Mouse (Mus musculus) skeletal muscle tissue, adult 2 months (tissue): ENCODE data around the gene Ndufs8.

Experiments used
- DNase-seq: peaks from one replicate; pipeline ENCODE4 v3.0.0-alpha.2; 2012; ENCODE audit warnings: low read depth, low spot score

Ndufs8 gene

GRCm38 (mm10) chr19:3931716-3932115 lies 19.1 kb upstream of the Ndufs8 start:
- DNase-seq = no peak

DNA sequence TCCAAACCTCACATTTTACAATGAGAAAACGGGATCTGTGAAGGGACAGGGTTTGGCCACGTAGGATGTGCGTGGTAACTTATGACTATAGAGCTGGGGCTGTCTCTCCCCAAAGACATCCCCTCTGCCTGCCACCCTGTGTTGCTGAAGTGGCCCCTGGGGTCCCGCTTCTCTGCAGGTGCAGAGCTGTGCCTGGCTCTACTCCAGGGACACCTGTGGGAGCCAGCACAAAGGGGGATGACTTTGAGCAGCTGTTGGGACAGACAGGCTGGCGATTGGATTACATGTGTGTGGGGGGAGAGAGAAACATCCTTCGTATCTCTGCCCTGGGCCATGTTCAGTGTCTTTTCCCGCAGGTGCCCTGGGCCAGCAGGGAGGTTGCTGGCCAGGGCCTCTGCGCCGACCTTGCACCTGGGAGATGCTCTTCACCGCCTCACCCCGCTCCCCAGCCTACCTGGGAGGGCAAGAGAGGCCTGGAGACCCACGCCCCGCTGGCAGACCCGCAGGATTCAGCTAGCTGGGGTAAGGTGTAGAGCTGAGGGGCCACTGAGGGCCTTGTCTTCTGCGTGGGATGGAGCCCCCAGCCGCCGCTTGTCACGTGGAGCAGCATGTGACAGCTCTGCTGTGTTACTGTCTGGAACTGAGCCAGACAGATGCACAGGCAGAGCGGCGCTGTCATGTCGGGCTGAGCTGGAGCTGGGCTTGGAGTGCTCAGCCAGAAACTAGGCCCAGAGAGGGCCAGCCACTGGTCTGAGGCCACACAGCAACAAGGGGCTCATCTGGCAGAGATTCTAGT lies 17.9 kb upstream of the Ndufs8 start:
- DNase-seq = no peak

DNA sequence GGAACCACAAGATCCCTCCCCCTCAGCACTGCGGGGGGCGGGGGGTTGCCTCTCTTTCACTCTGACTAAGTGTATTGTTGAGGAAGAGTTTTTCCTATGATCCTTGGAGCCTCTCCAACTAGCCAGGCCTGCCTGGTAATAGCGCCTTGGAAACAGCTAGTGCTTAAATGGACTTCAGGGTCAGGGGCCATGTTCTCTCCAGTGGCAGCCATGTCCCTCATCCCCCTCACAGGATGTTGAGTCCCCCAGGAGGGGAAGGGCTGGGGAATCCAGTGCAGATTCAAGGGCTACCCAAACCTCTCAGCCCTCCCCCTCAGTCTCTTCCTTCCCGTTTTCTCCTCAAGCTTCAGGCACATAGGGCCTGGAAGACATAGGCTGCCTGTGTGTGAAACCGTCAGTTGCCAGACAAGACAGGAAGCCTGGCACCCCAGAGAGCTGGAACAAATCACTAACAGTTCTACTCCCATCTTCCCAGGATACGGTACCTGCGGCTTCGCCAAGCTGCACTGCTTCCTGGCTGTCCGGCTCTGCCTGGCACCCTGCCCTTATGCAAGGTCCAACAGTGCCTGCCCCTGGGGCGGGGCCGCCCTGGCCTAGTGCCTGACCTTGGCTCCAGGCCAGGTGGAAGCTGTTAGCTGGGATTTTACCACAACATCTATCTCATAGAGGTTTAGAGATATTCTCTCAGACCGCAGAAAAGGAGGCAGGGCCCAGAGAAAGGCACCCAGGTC lies 16.8 kb upstream of the Ndufs8 start, which contains the start of gene Aldh3b1:
Gene Aldh3b1, minus strand, starts transcription at position 598 of the 731 bp plus-strand sequence.
- peak; percentile 84 for DNase-seq

DNA sequence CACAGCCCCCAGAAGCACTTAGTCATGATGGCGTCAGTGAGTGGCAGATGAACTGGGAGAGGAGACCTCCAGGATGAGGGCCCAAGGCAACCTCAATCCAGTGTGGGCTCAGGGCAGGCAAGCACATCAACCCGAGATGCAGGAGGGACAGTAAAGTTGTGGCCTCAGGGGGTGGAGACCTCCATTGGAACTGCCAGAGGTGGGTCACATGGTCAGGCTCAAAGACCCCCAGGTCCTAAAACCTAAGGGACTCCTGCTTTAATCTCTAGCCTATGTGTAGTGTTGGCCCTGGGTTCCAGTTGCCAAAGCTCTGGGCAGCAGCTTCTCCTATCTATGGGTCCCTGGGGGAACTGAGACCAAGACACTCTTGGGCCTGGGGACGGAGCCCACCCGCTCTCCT lies 16.2 kb upstream of the Ndufs8 start:
- no peak for DNase-seq

GRCm38 (mm10) chr19:3927989-3928388 lies 15.4 kb upstream of the Ndufs8 start:
- no peak for DNase-seq

- DNase-seq = no peak
Observed at GRCm38 (mm10) chr19:3926685-3927084, 14.1 kb upstream of the Ndufs8 start.

GRCm38 (mm10) chr19:3926279-3926678 lies 13.7 kb upstream of the Ndufs8 start:
- DNase-seq = no peak

DNA sequence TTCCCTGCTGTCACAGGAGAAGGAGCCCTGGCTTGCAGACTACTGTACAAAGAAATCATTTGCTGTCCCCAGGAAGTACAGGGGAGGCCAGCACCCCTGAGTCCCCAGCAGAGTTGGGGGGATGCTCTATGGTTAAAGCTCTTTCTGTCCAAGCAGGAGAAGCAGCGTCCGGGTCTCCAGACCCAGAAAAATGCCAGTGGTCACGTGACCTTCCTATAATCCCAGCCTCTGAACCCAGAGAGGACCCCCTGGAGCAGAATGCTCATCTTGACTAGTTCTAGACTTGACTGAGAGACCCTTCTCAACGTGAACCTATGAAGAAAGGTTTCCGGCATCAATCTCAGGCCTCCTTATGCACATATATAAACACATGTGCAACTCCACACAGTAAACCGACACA lies 13.3 kb upstream of the Ndufs8 start:
- DNase-seq = no peak

DNA sequence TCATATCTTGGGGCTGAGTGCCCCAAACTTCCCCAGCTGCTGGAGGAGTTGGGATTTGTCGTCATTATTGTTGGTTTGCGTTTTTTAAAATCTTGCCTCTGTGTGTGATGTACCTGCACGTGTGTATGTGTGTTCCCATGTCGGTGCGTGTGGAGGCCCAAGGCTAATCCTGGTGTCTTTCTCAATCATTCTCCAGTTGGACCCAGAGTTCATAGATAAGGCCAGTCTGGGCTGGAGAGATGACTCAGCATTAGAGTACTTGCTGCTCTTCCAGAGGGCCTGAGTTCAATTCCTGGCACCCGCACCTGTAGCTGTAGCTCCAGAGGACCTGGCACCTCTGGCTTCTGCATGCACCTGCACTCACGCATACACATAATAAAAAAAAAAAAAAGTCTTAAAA lies 12.3 kb upstream of the Ndufs8 start:
- no peak for DNase-seq

- DNase-seq = no peak
Observed at GRCm38 (mm10) chr19:3924190-3924589, 11.6 kb upstream of the Ndufs8 start.

DNA sequence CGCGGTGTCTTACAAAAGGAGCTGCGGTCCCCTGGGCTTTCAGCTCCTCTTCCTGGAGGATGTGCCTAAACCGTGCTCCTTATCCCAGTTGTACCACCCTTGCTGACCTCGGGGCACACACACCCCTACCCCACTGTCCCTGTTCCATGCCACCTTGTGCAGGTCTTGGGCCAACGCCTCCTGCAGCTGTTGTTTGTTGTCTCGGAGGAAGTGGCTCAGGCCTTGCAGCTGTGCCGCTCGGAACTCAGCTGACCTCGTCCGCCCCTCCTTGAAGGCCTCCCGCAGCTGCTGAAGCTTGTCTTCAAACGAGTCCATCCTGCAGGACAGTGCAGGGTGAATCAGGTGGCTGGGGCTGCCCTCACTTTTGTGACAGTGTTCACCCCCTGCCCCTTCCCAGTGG lies 11.0 kb upstream of the Ndufs8 start:
- DNase-seq = peak; percentile 68

DNA sequence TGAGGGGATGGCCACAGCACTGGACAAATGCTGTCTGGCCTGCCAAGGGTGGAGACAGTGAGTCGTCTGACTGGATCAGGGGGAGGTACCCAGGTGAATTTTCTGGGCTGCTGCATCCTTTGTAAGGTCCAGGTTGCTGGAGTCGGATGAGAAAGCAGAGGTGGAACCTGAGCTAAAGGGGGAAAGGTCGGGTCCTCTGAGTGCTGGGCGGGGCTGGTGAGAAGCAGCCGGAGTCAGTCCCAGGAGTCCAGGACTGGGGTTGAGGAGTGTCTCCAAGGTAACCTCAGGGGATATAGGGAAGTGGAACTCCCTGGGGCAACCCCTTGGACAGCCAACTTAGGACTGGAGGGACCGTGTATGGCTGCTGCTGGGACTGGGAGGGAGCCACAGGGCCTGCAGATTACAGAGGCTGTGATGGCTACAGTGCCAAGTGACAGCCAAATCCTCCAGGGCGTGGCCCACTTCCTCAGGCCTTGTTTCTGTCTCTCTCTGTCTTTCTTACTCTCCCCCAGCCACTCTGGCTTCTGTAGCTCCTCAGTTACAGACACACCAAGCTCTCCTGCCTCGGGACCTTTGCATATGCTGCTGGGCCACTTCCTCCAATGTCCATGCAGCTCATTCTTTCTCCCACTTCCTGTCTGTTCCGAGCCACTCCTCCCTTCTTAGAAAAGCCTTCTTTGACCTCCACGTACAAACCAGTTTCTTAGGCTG lies 10.2 kb upstream of the Ndufs8 start:
- DNase-seq = no peak

- no peak for DNase-seq
Observed at GRCm38 (mm10) chr19:3919928-3920327, 7.4 kb upstream of the Ndufs8 start.

DNA sequence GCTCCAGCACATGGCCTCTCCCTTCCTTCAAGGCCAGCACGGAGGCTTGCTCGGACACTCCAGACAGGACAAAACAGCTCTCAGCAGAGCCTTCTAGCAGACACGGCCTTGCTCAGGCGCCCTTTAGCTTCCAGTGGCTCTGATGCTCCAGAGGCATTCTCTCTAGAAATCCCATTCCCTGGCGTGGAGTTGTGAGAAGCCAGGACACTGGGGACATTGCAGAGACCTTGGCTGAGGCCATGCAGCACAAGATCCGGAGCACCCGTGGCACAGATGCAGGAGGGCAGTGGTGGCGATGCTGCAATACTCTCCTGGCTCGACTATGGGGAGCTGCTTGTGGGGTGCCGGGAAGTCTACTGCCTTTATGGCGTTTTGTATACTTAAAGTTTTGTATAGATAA lies 4.2 kb upstream of the Ndufs8 start:
- no peak for DNase-seq

DNA sequence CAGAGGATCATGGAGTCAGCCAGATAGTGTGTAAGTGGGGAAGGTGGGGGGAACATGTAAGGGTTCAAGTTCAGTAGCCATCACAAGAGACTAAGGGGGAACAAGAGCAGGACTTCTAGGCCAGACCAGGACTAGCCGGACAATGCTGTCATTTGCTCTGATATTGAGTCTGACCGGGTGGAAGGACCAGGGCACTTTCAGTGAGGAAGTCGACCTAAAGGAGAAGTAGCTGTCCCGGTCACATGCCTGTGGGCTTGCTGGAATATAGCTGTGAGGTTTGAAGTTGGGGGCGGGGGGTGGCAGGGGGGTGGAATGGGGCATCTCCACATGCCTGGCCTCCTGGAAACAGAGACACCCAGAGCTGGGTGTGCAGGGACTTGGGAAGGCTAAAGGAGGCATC lies 2.0 kb upstream of the Ndufs8 start:
- no peak for DNase-seq

DNA sequence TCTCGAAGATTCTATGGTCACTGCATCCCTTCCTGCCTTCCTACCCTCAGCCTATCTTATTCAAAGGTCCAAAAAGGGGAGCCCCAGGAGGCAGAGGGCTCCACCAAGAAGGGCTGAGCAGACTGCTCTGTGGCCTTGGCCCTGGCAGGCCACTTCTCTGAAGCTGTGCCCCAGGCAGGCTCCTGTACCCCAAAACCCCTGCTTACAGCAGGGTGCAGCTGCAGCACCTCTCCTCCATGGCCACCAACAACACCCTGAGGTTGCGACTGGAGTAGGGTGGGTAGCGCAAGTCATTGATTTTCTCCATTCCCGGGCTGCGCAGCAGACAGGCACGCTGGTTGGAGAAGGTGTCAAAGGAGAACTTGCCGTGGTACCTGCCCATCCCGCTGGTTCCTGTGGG lies 1.1 kb upstream of the Ndufs8 start:
- DNase-seq = no peak

DNA sequence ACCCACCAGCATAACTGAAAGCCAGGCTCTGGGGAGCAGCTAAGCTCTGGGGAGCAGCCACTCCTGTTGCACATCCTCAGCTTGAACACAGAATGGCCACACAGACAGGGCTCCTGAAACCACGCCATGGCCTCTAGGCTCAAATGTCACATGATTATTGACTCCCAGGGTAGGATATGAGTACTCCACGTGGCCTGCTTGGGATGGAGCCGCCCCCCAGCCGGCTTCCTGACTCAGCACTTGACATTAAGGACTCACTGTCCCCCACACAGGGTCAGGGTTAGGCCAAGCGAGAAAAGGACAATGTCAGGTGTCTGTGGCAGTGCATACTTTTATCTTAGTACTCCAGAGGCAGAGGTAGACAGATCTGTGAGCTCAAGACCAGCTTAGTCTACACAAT lies 2.4 kb downstream of the Ndufs8 start:
- DNase-seq = no peak

GRCm38 (mm10) chr19:3907876-3908660 lies 4.5 kb downstream of the Ndufs8 start:
- DNase-seq = no peak

GRCm38 (mm10) chr19:3906795-3907786 lies 5.5 kb downstream of the Ndufs8 start, which contains the start of gene Tcirg1:
TSS of gene Tcirg1 (minus strand) at chr19:3907133.
- DNase-seq = peak; percentile 66

DNA sequence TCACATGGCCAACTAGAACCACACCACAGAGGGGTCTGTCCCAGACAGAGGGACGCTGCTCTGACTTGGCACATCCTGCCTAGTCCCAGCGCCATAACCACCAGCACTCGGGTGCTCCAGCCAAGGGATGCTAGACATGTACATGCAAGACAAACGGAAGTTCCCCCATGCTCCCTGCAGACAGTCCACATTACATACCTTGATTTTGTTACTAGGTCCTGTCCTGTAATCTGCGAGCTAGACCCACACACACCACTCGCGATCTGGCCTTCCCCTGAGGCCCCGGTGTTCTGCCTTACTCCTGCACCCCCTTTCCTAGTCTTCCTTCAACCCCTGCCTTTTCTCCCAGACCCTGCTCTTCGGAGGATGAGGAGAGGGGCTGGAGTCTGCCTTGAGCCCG lies 6.2 kb downstream of the Ndufs8 start:
- no peak for DNase-seq
